Mouse (Mus musculus): ENCODE measurements around the gene Man2a1. TPM values are rescaled to one million over a fixed set of nuclear protein-coding genes. Genes with fewer than 3 reads are reported as not detected.

The Man2a1 gene
- total and polyA plus RNA-seq, 2 experiments, result 25.4 to 93.6 TPM

DNA sequence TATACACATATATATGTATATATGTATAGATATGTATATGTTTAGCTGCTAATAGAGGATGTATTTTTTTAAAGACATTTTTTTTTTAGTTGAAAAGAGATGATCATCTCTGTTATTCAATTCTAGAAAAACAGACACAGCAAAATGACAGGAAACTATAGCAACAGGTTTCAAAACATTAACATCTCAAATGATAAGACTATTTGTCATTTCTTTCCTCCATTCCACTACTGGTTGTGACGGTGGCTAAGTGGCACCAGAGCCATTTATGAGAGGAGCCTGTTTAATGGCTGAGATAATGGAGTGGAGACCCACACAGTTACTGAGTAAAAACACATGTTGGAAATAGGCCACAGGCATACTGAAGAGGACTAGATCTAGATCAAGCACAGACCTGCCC, 185.4 kb downstream of the Man2a1 start:
- Histone ChIP-seq H3K36me3 (ENCODE audit: control insufficient read depth, insufficient read depth, low read length) (no peaks in the 10 kb centered on the region), H3K27me3 (ENCODE audit: control insufficient read depth, insufficient read depth, low read length) (no peaks in the 10 kb centered on the region), H3K4me3 (ENCODE audit: insufficient read depth, low read depth, low read length) (no peak overlapping the region), H3K9ac (ENCODE audit: low read depth, low read length) (no peak overlapping the region), H3K79me2 (ENCODE audit: control insufficient read depth, insufficient read depth, low read length) (no peaks in the 10 kb centered on the region), H3K27ac (replicated peaks; ENCODE audit: insufficient read depth, low read depth, low read length) (no peak overlapping the region), H3K4me1 (ENCODE audit: control insufficient read depth, insufficient read depth, low read length) (peaks cover 3% of the 10 kb centered on the region; the same call in 1 of the 2 replicates)
- TF ChIP-seq CTCF (IDR thresholded peaks at IDR 0.05; ENCODE audit: low read depth, low read length) (no peak), POLR2A (IDR thresholded peaks at IDR 0.05; ENCODE audit: extremely low read depth, insufficient read depth, low read length) (no peak)
- 52% methylated on average over 1 of the region's 1 CpGs for WGBS
- no peak for DNase-seq (ENCODE audit: extremely low read depth, low read depth, low spot score)

DNA sequence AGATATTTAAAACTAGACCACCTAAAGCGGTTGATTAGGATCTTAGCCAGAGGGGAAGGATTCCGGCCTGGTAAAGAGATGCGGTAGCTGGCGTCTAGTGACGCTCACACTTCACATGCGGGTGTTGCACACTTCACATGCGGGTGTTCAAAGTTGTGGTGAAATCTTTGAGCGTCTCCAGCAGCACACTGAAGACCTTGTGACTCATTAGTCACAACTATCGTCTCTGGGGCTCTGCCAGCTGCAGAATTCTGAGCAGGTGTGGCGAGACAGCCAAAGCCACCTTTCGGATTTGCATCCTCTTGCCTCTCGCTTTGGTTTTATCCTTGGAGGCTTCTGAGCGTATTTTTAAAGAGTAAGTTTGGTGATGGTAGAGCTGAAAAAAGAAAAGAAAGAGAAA, 187.8 kb downstream of the Man2a1 start:
- DNase-seq (ENCODE audit: extremely low read depth, low read depth, low spot score), result no peak
- Histone ChIP-seq H3K36me3 (ENCODE audit: control insufficient read depth, insufficient read depth, low read length) (no peaks in the 10 kb centered on the region), H3K27me3 (ENCODE audit: control insufficient read depth, insufficient read depth, low read length) (no peaks in the 10 kb centered on the region), H3K4me1 (ENCODE audit: control insufficient read depth, insufficient read depth, low read length) (no peaks in the 10 kb centered on the region), H3K4me3 (ENCODE audit: insufficient read depth, low read depth, low read length) (no peak overlapping the region), H3K27ac (replicated peaks; ENCODE audit: insufficient read depth, low read depth, low read length) (no peak overlapping the region), H3K79me2 (ENCODE audit: control insufficient read depth, insufficient read depth, low read length) (no peaks in the 10 kb centered on the region), H3K9ac (ENCODE audit: low read depth, low read length) (no peak overlapping the region)
- WGBS, result 94% methylated on average over 13 of the region's 13 CpGs
- TF ChIP-seq POLR2A (IDR thresholded peaks at IDR 0.05; ENCODE audit: extremely low read depth, insufficient read depth, low read length), result no peak
- no peak for TF ChIP-seq CTCF (IDR thresholded peaks at IDR 0.05; ENCODE audit: low read depth, low read length)

DNA sequence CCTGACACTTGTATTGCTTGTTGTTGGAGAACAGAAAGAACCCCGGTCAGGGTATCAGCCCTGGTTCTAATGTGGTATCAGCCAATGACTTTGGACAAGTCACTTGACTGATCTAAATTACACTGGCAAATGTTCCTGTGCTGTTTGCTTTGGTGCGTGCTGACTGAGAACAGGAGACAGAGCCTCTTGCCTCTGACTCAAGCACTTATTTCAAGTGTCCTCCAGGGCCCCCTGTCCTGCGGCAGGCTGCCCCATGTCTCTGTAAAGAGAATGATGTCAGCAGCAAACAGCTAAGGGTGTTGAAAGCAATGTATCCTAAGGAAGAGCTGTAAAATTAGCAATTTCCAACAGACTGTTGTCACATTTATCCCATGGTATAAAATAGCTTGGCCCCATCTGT, 188.6 kb downstream of the Man2a1 start:
- no peak overlapping the region for H3K4me3 ChIP-seq (ENCODE audit: insufficient read depth, low read depth, low read length)
- H3K9ac ChIP-seq (ENCODE audit: low read depth, low read length), result no peak overlapping the region
- DNase-seq (ENCODE audit: extremely low read depth, low read depth, low spot score), result no peak
- H3K27ac ChIP-seq (replicated peaks; ENCODE audit: insufficient read depth, low read depth, low read length), result no peak overlapping the region
- H3K4me1 ChIP-seq (ENCODE audit: control insufficient read depth, insufficient read depth, low read length), result no peaks in the 10 kb centered on the region
- H3K27me3 ChIP-seq (ENCODE audit: control insufficient read depth, insufficient read depth, low read length), result no peaks in the 10 kb centered on the region
- WGBS, result 61% methylated on average over 3 of the region's 3 CpGs
- no peaks in the 10 kb centered on the region for H3K36me3 ChIP-seq (ENCODE audit: control insufficient read depth, insufficient read depth, low read length)
- H3K79me2 ChIP-seq (ENCODE audit: control insufficient read depth, insufficient read depth, low read length), result no peaks in the 10 kb centered on the region
- no peak for TF ChIP-seq CTCF (IDR thresholded peaks at IDR 0.05; ENCODE audit: low read depth, low read length)
- TF ChIP-seq POLR2A (IDR thresholded peaks at IDR 0.05; ENCODE audit: extremely low read depth, insufficient read depth, low read length), result no peak

DNA sequence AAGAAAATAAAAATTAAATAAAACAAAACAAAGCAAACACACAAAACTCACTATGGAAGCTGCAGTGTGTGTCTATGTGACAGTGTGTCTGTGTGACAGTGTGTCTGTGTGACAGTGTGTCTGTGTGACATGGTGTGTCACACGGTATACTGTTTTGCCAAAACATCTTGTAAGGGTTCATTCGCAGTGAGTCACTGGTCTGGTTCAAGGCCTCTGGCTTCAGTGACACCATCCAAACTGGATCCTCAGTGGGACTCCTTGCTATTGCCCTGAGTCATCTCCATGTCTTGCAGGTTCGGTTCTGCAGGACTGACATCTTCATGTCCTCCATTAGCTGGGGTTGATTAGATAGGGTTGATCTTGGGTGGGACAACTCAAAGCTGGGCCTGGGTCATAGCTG, 191.5 kb downstream of the Man2a1 start:
- Histone ChIP-seq H3K4me3 (ENCODE audit: insufficient read depth, low read depth, low read length) (no peak overlapping the region), H3K27me3 (ENCODE audit: control insufficient read depth, insufficient read depth, low read length) (no peaks in the 10 kb centered on the region), H3K4me1 (ENCODE audit: control insufficient read depth, insufficient read depth, low read length) (no peaks in the 10 kb centered on the region), H3K9ac (ENCODE audit: low read depth, low read length) (no peak overlapping the region), H3K27ac (replicated peaks; ENCODE audit: insufficient read depth, low read depth, low read length) (no peak overlapping the region), H3K36me3 (ENCODE audit: control insufficient read depth, insufficient read depth, low read length) (no peaks in the 10 kb centered on the region), H3K79me2 (ENCODE audit: control insufficient read depth, insufficient read depth, low read length) (no peaks in the 10 kb centered on the region)
- TF ChIP-seq POLR2A (IDR thresholded peaks at IDR 0.05; ENCODE audit: extremely low read depth, insufficient read depth, low read length) (no peak), CTCF (IDR thresholded peaks at IDR 0.05; ENCODE audit: low read depth, low read length) (no peak)
- 94% methylated on average over 3 of the region's 3 CpGs for WGBS
- DNase-seq (ENCODE audit: extremely low read depth, low read depth, low spot score), result no peak

DNA sequence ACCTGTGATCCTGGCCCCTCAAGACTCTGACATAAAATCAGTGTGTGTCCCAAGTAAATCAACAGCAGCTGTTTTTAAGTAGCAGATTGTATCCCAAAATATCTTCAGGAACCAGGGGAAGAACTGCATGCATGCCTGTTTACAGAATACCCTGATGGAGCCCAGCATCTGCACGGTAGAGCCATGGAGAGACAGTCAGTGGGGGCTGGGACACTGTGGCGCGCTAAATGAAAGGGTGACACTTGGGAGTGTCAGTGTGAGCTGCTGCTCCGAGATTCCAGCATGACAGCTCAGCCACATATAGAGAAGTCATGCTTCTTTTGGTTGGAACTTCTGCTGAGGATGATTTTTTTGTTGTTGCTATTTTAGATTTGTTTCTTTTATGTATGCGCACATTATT, 192.1 kb downstream of the Man2a1 start:
- no peak for TF ChIP-seq CTCF (IDR thresholded peaks at IDR 0.05; ENCODE audit: low read depth, low read length)
- no peak for TF ChIP-seq POLR2A (IDR thresholded peaks at IDR 0.05; ENCODE audit: extremely low read depth, insufficient read depth, low read length)
- DNase-seq (ENCODE audit: extremely low read depth, low read depth, low spot score), result no peak
- 87% methylated on average over 5 of the region's 5 CpGs for WGBS
- H3K27ac ChIP-seq (replicated peaks; ENCODE audit: insufficient read depth, low read depth, low read length), result no peak overlapping the region
- no peaks in the 10 kb centered on the region for H3K36me3 ChIP-seq (ENCODE audit: control insufficient read depth, insufficient read depth, low read length)
- no peak overlapping the region for H3K4me3 ChIP-seq (ENCODE audit: insufficient read depth, low read depth, low read length)
- no peak overlapping the region for H3K9ac ChIP-seq (ENCODE audit: low read depth, low read length)
- H3K79me2 ChIP-seq (ENCODE audit: control insufficient read depth, insufficient read depth, low read length), result no peaks in the 10 kb centered on the region
- H3K27me3 ChIP-seq (ENCODE audit: control insufficient read depth, insufficient read depth, low read length), result no peaks in the 10 kb centered on the region
- no peaks in the 10 kb centered on the region for H3K4me1 ChIP-seq (ENCODE audit: control insufficient read depth, insufficient read depth, low read length)

DNA sequence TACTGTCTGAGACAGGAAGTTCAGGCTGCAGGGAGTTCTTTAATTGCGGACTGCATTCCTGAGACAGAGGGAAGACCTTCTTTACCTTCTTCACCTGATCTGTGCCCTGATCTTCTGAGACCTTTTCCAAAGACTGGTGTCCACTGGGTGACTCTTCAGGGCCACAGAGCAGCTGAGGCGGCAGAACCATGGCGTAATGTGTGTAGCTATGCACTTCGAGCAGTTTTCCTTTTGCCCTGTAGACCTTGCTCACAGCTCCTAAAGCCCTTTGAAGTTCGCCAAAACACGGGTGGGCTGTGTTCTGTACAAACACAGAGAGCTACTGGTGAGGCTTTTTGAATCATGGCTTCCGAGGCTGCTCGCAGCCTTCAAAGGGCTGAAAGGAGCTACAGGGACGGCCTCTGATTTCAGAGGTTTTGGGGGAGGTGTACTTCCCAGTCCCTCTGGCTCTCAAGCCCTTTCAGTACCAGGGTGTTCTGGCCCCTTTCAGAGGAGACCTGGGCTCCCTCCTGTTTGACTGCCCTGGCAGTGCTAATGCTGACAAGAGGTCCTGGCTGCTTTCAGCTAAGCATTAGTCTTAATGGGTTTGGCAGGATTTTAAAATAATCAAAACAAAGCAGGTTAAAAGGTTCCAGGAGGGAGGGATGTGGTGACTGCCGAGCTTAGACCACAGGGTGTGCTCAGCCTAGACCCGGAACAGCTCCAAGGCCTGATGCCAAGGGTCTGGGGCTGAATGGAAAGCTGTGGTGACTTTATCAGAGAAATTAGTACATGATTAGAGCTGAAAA, 201.8 kb downstream of the Man2a1 start:
- H3K27ac ChIP-seq (replicated peaks; ENCODE audit: insufficient read depth, low read depth, low read length), result no peak overlapping the region
- H3K79me2 ChIP-seq (ENCODE audit: control insufficient read depth, insufficient read depth, low read length), result no peaks in the 10 kb centered on the region
- no peak for DNase-seq (ENCODE audit: extremely low read depth, low read depth, low spot score)
- WGBS, result 56% methylated on average over 11 of the region's 11 CpGs
- no peaks in the 10 kb centered on the region for H3K36me3 ChIP-seq (ENCODE audit: control insufficient read depth, insufficient read depth, low read length)
- H3K27me3 ChIP-seq (ENCODE audit: control insufficient read depth, insufficient read depth, low read length), result no peaks in the 10 kb centered on the region
- H3K9ac ChIP-seq (ENCODE audit: low read depth, low read length), result no peak overlapping the region
- no peaks in the 10 kb centered on the region for H3K4me1 ChIP-seq (ENCODE audit: control insufficient read depth, insufficient read depth, low read length)
- TF ChIP-seq POLR2A (IDR thresholded peaks at IDR 0.05; ENCODE audit: extremely low read depth, insufficient read depth, low read length) (no peak), CTCF (IDR thresholded peaks at IDR 0.05; ENCODE audit: low read depth, low read length) (no peak)
- H3K4me3 ChIP-seq (ENCODE audit: insufficient read depth, low read depth, low read length), result no peak overlapping the region
